Mouse (Mus musculus): ENCODE measurements around the gene Uvssa.

- no peak for TF ChIP-seq CTCF (IDR thresholded peaks at IDR 0.05; ENCODE audit: control insufficient read depth, insufficient read depth, insufficient replicate concordance, low read depth, low read length)
- TF ChIP-seq POLR2A (IDR thresholded peaks at IDR 0.05; ENCODE audit: control insufficient read depth, low read depth, low read length): no peak
Observed at GRCm38 (mm10) chr5:33372331-33373038, 5.9 kb upstream of the Uvssa start.
